Mouse (Mus musculus) MEL (cell line): ENCODE measurements around the gene Cdkn3.

Source experiments
- CTCF ChIP-seq, 3 experiments: IDR thresholded peaks in 2 of 3; conservative IDR thresholded peaks in 1 of 3; 2 replicates each; pipeline ENCODE4 v1.5.1; 2011 to 2012; ENCODE audit warnings: low read length in 3 of 3, low read depth in 2 of 3, mild to moderate bottlenecking in 2 of 3, improper control_type of control experiment in 1 of 3, inconsistent platforms in 1 of 3, mixed read lengths in 1 of 3, moderate library complexity in 1 of 3; ENCODE audit not compliant: control insufficient read depth in 1 of 3, insufficient read depth in 1 of 3, poor library complexity in 1 of 3, severe bottlenecking in 1 of 3
- EP300 ChIP-seq, 2 experiments: IDR thresholded peaks; 2 replicates each; pipeline ENCODE4 v1.6.1; 2011; ENCODE audit warnings: improper control_type of control experiment in 2 of 2, low read length in 2 of 2, low read depth in 1 of 2, mild to moderate bottlenecking in 1 of 2
- MAZ ChIP-seq: IDR thresholded peaks from 2 replicates; pipeline ENCODE4 v1.6.1; 2012; ENCODE audit warnings: low read depth, mild to moderate bottlenecking, inconsistent platforms, low read length, improper control_type of control experiment
- MEF2A ChIP-seq: IDR thresholded peaks from 2 replicates; pipeline ENCODE4 v1.6.1; 2014; ENCODE audit warnings: low read depth, mild to moderate bottlenecking, inconsistent platforms, low read length, improper control_type of control experiment; ENCODE audit not compliant: poor library complexity, insufficient replicate concordance, severe bottlenecking; ENCODE audit errors: extremely low read depth
- POLR2A ChIP-seq, 2 experiments: IDR thresholded peaks; 2 replicates each; pipeline ENCODE4 v1.6.1; 2011 to 2012; ENCODE audit warnings: low read length in 2 of 2, mild to moderate bottlenecking in 2 of 2, control low read depth in 1 of 2, improper control_type of control experiment in 1 of 2, low read depth in 1 of 2, moderate library complexity in 1 of 2; ENCODE audit not compliant: control insufficient read depth in 1 of 2, insufficient read depth in 1 of 2, poor library complexity in 1 of 2
- POLR2AphosphoS2 ChIP-seq: IDR thresholded peaks from 2 replicates; pipeline ENCODE4 v1.6.1; 2011; ENCODE audit warnings: low read length, improper control_type of control experiment
- POLR2AphosphoS5 ChIP-seq: IDR thresholded peaks from 2 replicates; pipeline ENCODE4 v1.6.1; 2012; ENCODE audit warnings: low read depth, borderline replicate concordance, mild to moderate bottlenecking, inconsistent platforms, low read length, moderate library complexity, mixed read lengths
- SMC3 ChIP-seq: IDR thresholded peaks from 2 replicates; pipeline ENCODE4 v1.6.1; 2011; ENCODE audit warnings: low read depth, low read length, improper control_type of control experiment
- USF1 ChIP-seq: IDR thresholded peaks from 2 replicates; pipeline ENCODE4 v1.6.1; 2014; ENCODE audit warnings: low read depth, mild to moderate bottlenecking, inconsistent platforms, low read length, improper control_type of control experiment, moderate library complexity

- no peak for TF ChIP-seq POLR2AphosphoS2
- no peak for TF ChIP-seq USF1
- TF ChIP-seq MEF2A: no peak
- TF ChIP-seq SMC3: no peak
- no peak for TF ChIP-seq EP300 (IDR thresholded peaks at IDR 0.05; ENCODE audit: low read depth in 1 of 2, low read length in 2 of 2)
- no peak for TF ChIP-seq POLR2A (IDR thresholded peaks at IDR 0.05; ENCODE audit: control insufficient read depth in 1 of 2, insufficient read depth in 1 of 2, low read depth in 1 of 2, low read length in 2 of 2, poor library complexity in 1 of 2)
- no peak for TF ChIP-seq POLR2AphosphoS5
- no peak for TF ChIP-seq CTCF (IDR thresholded peaks at IDR 0.05 in 2 of 3, conservative IDR thresholded peaks at IDR 0.05 in 1 of 3; ENCODE audit: control insufficient read depth in 1 of 3, insufficient read depth in 1 of 3, low read depth in 2 of 3, low read length in 3 of 3, poor library complexity in 1 of 3, severe bottlenecking in 1 of 3)
- TF ChIP-seq MAZ: no peak
These were observed 20.7 kb downstream of the Cdkn3 start for GRCm38 (mm10) chr14:46781086-46781485.
